Mouse (Mus musculus) midbrain, postnatal 0 days (tissue): ENCODE results near the gene Ddn. TPM values are rescaled to one million over a fixed set of nuclear protein-coding genes. Genes with fewer than 3 reads are reported as not detected.
A peak's percentile ranks its signal among the peaks of the same experiment; 100 is the strongest.
"Not testable (repeated sequence)": the region's sequence is repeated elsewhere in the genome, so short reads cannot be mapped to it uniquely, and the experiment has no call there.

Experiments used
- ATAC-seq: fragments of 200-750 bp; cut with Nextera tagmentation; 2 replicates; pipeline ENCODE4 v1.8.0; 2017; ENCODE audit warnings: moderate number of reproducible peaks, mild to moderate bottlenecking, moderate TSS enrichment, moderate library complexity; ENCODE audit not compliant: low FRiP score
- DNase-seq: peaks from one replicate; pipeline ENCODE4 v3.0.0-alpha.2; 2015; ENCODE audit warnings: low spot score
- H3K27ac ChIP-seq: fragments of 300-500 bp; sonication (generic); 2 replicates; pipeline ENCODE4 v1.5.1; 2014; ENCODE audit warnings: low read depth, mild to moderate bottlenecking, low read length, mixed read lengths
- H3K27me3 ChIP-seq: fragments of 300-500 bp; sonication (generic); 2 replicates; pipeline ENCODE4 v1.6.1; 2014; ENCODE audit warnings: low read length, control low read depth, mixed read lengths; ENCODE audit not compliant: insufficient read depth
- H3K36me3 ChIP-seq: fragments of 300-500 bp; sonication (generic); 2 replicates; pipeline ENCODE4 v1.6.1; 2014; ENCODE audit warnings: low read length, control low read depth, mixed read lengths; ENCODE audit not compliant: insufficient read depth
- H3K4me1 ChIP-seq: fragments of 300-500 bp; sonication (generic); 2 replicates; pipeline ENCODE4 v1.6.1; 2014; ENCODE audit warnings: mild to moderate bottlenecking, control low read depth, antibody characterized with exemption, low read length, mixed read lengths; ENCODE audit not compliant: insufficient read depth
- H3K4me2 ChIP-seq: fragments of 300-500 bp; sonication (generic); 2 replicates; pipeline ENCODE4 v1.6.1; 2014; ENCODE audit warnings: low read depth, mild to moderate bottlenecking, low read length, mixed read lengths; ENCODE audit not compliant: poor library complexity, severe bottlenecking
- H3K4me3 ChIP-seq: fragments of 300-500 bp; sonication (generic); 2 replicates; pipeline ENCODE4 v1.5.1; 2014; ENCODE audit warnings: low read depth, mild to moderate bottlenecking, low read length, moderate library complexity
- H3K9ac ChIP-seq: fragments of 300-500 bp; sonication (generic); replicated peaks from 2 replicates; pipeline ENCODE4 v1.6.1; 2014; ENCODE audit warnings: mild to moderate bottlenecking, low read length, moderate library complexity, mixed read lengths; ENCODE audit not compliant: poor library complexity, severe bottlenecking
- H3K9me3 ChIP-seq: fragments of 300-500 bp; sonication (generic); 2 replicates; pipeline ENCODE4 v1.6.1; 2016; ENCODE audit warnings: low read length, control low read depth
- CTCF ChIP-seq: IDR thresholded peaks from 2 replicates; pipeline ENCODE4 v1.5.1; 2016; ENCODE audit warnings: antibody characterized with exemption, mild to moderate bottlenecking
- WGBS: fragments of 180-500 bp; shearing (Covaris S2); extraction: QIAGEN DNeasy Blood & Tissue Kit; methylation state at CpG from one replicate; pipeline ENCODE4 v1.1.7; 2014; 5-methylcytosine and 5-hydroxymethylcytosine counted together
- polyA plus RNA-seq: library from polyadenylated mRNA; unstranded; fragments of >200 nt; fragmentation: Nextera tagmentation; extraction: Ambion mirVana; gene quantifications from 2 replicates; pipeline ENCODE4 v1.2.1, GENCODE M21; 2015
- total RNA-seq: library from RNA; depleted of rRNA; stranded (reverse); fragments of >200 nt; gene quantifications from 2 replicates; pipeline ENCODE4 v1.2.3, GENCODE M21; 2014

The Ddn gene
- total and polyA plus RNA-seq, 2 experiments from 2014 or later = 0.51 to 7.3 TPM

- 78% methylated on average over 6 of the region's 6 CpGs for WGBS
Measured at GRCm38 (mm10) chr15:98810212-98810611, 922 bp upstream of the Ddn start.

GRCm38 (mm10) chr15:98808651-98809134, 597 bp downstream of the Ddn start:
- H3K27me3 ChIP-seq = peaks cover 50% of the 10 kb centered on the region
- DNase-seq = peak; percentile 15
- H3K4me2 ChIP-seq = peak overlapping the region; percentile 80
- WGBS = 8% methylated on average over 6 of the region's 6 CpGs
- H3K9ac ChIP-seq = 0 out of 2 replicates have a peak overlapping the region, but pooled peaks have one; percentile 14
- peak overlapping the region; percentile 52 for H3K4me3 ChIP-seq
- H3K9me3 ChIP-seq = no peaks in the 10 kb centered on the region
- TF ChIP-seq CTCF = no peak
- ATAC-seq = no peak
- H3K36me3 ChIP-seq = peaks cover 9% of the 10 kb centered on the region
- no peak overlapping the region for H3K27ac ChIP-seq
- peaks cover 18% of the 10 kb centered on the region for H3K4me1 ChIP-seq

More at GRCm38 (mm10) chr15:98810212-98810611, 922 bp upstream of the Ddn start:
- H3K36me3 ChIP-seq = peaks cover 19% of the 10 kb centered on the region
- not testable (repeated sequence) for DNase-seq, H3K4me2 ChIP-seq, H3K9me3 ChIP-seq, H3K4me3 ChIP-seq, H3K27ac ChIP-seq, ATAC-seq, H3K9ac ChIP-seq
- TF ChIP-seq CTCF = 0 out of 2 replicates have a peak, but pooled peaks have one; percentile 14
- peaks cover 38% of the 10 kb centered on the region for H3K27me3 ChIP-seq
- peaks cover 18% of the 10 kb centered on the region for H3K4me1 ChIP-seq

- H3K27me3 ChIP-seq = peaks cover 55% of the 10 kb centered on the region
- peaks cover 4% of the 10 kb centered on the region; the same call in 1 of the 2 replicates for H3K36me3 ChIP-seq
- ATAC-seq (peak; percentile 66), DNase-seq (peak; percentile 76)
- H3K27ac ChIP-seq = no peak overlapping the region
- H3K4me2 ChIP-seq = peak overlapping the region; percentile 80
- H3K4me3 ChIP-seq = peak overlapping the region; percentile 52
- TF ChIP-seq CTCF = peak; percentile 20; the same call in 1 of the 2 replicates
- WGBS = under 1% methylated on average over 34 of the region's 34 CpGs
- H3K4me1 ChIP-seq = peaks cover 18% of the 10 kb centered on the region
- H3K9ac ChIP-seq = peak overlapping the region; percentile 14; the same call in 1 of the 2 replicates
- H3K9me3 ChIP-seq = no peaks in the 10 kb centered on the region
Measured at GRCm38 (mm10) chr15:98807895-98808650, 1.2 kb downstream of the Ddn start.

- 0 out of 2 replicates have a peak overlapping the region, but pooled peaks have one; percentile 3 for H3K9ac ChIP-seq
- peak overlapping the region; percentile 52 for H3K4me3 ChIP-seq
- no peaks in the 10 kb centered on the region for H3K9me3 ChIP-seq
- TF ChIP-seq CTCF = no peak
- H3K36me3 ChIP-seq = no peaks in the 10 kb centered on the region
- DNase-seq = no peak
- WGBS = 1% methylated on average over 53 of the region's 58 CpGs
- peak overlapping the region; percentile 80 for H3K4me2 ChIP-seq
- peaks cover 18% of the 10 kb centered on the region for H3K4me1 ChIP-seq
- peaks cover 64% of the 10 kb centered on the region for H3K27me3 ChIP-seq
- no peak for ATAC-seq
- no peak overlapping the region for H3K27ac ChIP-seq
Measured at GRCm38 (mm10) chr15:98806809-98807770, 2.2 kb downstream of the Ddn start.

- Histone ChIP-seq H3K4me2 (peak overlapping the region; percentile 85), H3K36me3 (no peaks in the 10 kb centered on the region), H3K4me1 (peaks cover 18% of the 10 kb centered on the region), H3K9me3 (no peaks in the 10 kb centered on the region), H3K27ac (no peak overlapping the region), H3K4me3 (peak overlapping the region; percentile 52), H3K9ac (no peak overlapping the region), H3K27me3 (peaks cover 73% of the 10 kb centered on the region)
- DNase-seq (no peak), ATAC-seq (no peak)
- 8% methylated on average over 30 of the region's 30 CpGs for WGBS
- no peak for TF ChIP-seq CTCF
Measured at GRCm38 (mm10) chr15:98806071-98806808, 3.0 kb downstream of the Ddn start.
